Mouse (Mus musculus): ENCODE data around the gene Phip. TPM values are rescaled to one million over a fixed set of nuclear protein-coding genes. Genes with fewer than 3 reads are reported as not detected.

The Phip gene
- total RNA-seq, 1 experiment from 2014 or later, result 368 TPM

DNA sequence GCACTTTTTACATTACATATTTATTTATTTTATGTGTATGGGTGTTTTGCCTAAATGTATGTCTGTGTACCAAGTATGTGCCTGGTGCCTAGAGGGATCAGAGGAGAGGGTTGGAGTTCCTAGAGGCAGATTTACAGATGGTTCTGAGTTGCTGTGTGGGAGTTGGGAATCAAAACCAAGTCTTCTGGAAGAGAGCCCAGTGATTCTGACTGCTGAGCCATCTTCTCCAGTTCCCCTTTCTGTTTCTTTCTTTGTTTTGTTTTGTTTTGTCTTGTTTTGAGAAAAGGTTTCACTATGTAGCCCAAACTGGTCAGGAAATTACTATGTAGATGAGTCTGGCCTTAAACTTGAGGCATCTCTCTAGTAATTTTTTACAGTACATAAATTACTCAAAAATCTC, 86.7 kb downstream of the Phip start:
- ATAC-seq (ENCODE audit: extremely low read depth, insufficient number of reproducible peaks, low FRiP score, poor library complexity, severe bottlenecking), result no peak

DNA sequence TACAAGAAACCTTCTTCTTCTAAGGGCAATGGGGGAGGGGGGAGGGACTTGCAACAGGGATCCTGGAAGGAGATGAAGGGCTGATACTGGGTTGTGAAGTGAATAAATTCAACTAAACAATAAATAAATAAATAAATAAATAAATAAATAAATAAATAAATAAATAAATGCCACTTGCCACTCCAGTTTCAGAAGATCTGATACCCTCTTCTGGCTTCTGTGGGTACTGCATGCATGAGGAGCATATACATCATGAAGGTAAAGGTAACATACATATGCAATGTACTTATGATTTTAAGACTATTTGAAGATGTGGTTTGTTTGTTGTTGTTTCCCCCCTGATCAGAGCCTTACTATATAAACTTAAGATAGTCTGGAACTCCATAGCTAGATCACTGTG, 91.1 kb downstream of the Phip start:
- ATAC-seq (ENCODE audit: extremely low read depth, insufficient number of reproducible peaks, low FRiP score, poor library complexity, severe bottlenecking), result no peak

DNA sequence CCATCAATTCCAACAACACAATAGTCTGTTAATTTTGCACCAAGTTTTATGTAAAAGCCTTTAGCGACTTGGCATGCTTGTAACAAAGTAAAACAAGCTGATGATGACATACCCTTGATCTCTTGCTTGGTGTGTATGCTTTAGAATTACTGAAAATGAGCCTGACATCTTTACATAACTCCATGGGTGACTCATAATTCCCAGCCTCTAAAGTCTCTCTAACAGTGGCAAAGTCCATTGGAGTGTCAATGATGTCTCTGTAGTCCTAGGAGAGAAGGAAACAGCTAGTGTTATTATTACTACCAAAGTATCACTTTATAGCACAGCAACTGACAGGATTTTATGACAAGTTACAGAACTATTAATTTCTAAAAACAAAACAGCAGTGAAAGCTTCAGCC, 98.2 kb downstream of the Phip start:
- no peak for ATAC-seq (ENCODE audit: extremely low read depth, insufficient number of reproducible peaks, low FRiP score, poor library complexity, severe bottlenecking)

DNA sequence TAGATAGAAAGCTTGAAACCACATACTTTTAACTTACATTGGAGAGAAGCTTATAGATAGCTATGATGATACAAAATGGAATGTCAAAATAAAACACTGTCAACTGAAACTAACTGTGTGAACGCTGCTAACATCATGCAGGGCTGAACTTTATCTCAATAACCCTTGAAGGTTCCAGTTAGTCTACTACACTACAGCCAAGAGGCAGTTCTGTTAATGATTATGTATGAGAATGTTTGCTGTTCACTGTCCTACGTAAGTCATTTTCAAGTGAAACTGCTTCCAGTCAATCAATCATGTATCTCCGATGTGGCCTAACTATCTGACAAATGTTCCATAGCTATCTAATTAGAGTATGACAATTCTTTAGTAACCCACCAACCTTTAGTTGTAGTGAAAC, 107.6 kb downstream of the Phip start:
- no peak for ATAC-seq (ENCODE audit: extremely low read depth, insufficient number of reproducible peaks, low FRiP score, poor library complexity, severe bottlenecking)

DNA sequence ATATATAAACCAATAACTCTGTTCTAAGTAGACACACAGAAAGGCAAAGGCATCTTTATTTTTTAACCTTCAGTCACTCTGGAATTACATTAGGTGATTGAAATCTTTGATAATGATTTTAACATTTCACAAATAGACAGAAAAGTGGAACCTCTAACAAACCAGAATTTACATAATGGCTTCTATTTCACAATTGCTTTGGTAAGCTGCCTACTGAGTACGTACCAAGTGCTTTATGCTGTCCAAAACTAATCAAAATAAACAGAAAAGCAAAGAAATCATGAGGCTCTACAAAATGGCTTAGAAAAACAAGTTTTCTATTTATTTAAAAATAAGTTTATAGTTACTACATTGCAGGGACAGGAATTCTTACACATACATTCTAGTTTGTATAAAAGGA, 109.2 kb downstream of the Phip start:
- ATAC-seq (ENCODE audit: extremely low read depth, insufficient number of reproducible peaks, low FRiP score, poor library complexity, severe bottlenecking), result no peak

DNA sequence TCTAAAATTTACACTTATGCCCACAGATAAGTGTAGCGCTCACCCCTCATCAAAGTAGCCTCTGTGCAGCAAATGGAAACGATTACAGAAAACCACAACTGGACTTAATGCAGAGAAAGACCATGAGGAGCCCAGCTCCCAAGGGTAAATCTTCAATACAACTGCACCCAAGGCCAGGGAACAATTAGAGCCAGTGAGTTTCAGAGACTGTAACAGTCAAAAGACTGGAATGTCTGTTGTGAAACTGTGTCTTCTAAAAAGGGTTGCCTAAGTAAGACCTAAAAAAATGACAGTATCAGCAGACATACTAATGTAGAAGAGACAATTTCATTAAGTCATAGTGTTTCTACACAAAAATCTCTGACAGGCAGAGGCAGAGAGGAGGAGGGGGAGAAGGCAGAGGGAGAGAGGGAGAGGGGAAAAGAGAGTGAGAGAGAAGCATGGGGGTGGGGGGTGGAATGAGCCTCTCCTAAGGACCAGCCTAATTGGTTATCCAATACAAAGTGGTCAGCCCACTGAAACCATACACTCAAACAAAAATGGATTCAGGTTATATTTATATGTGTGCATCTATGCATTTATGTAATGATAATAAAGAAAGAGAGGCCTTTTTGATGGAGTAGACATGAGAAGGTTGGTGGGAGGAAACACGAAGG, 113.4 kb downstream of the Phip start:
- no peak for ATAC-seq (ENCODE audit: extremely low read depth, insufficient number of reproducible peaks, low FRiP score, poor library complexity, severe bottlenecking)

GRCm38 (mm10) chr9:82861316-82861715, 114.0 kb downstream of the Phip start:
- no peak for ATAC-seq (ENCODE audit: extremely low read depth, insufficient number of reproducible peaks, low FRiP score, poor library complexity, severe bottlenecking)

GRCm38 (mm10) chr9:82860805-82861204, 114.5 kb downstream of the Phip start:
- ATAC-seq (ENCODE audit: extremely low read depth, insufficient number of reproducible peaks, low FRiP score, poor library complexity, severe bottlenecking), result no peak

GRCm38 (mm10) chr9:82856241-82856640, 119.1 kb downstream of the Phip start:
- no peak for ATAC-seq (ENCODE audit: extremely low read depth, insufficient number of reproducible peaks, low FRiP score, poor library complexity, severe bottlenecking)

- ATAC-seq (ENCODE audit: extremely low read depth, insufficient number of reproducible peaks, low FRiP score, poor library complexity, severe bottlenecking), result no peak
These were observed 120.2 kb downstream of the Phip start for GRCm38 (mm10) chr9:82854973-82855614.

DNA sequence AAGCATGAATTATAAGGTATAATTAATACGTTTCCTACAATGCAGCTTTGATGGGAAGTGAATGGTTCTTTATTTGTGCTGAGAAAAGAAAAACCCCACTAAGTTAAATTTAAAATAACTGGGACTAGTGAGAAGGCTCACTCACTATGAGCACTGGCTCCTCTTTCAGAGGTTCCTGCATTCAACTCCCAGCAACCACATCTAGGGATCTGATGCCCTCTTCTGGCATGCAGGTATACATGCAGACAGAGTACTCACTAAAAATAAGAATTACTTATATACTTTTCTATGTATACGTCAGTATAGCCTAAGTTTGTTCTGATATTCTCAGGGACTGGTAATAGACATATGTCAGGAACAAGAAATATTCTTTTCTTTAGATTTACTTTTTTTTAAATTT, 121.3 kb downstream of the Phip start:
- ATAC-seq (ENCODE audit: extremely low read depth, insufficient number of reproducible peaks, low FRiP score, poor library complexity, severe bottlenecking), result no peak

DNA sequence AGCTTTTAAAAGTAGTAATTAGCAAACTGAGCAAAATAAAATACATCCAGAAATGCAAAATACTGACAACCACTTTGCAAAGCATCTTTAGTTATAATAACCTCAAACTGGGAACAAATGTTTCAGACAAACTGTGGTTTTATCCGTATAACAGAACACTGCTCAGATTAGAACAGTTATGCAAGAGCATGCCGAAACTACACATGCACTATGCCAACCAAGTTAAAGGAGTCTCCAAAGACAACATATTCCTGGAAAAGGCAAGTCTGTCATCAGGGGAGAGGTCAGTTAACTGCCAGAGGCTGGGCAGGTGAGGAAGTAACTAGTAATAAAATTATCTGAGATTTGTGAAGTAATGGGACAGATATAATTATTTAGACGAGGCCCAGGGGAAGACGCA, 132.6 kb downstream of the Phip start:
- ATAC-seq (ENCODE audit: extremely low read depth, insufficient number of reproducible peaks, low FRiP score, poor library complexity, severe bottlenecking), result no peak

DNA sequence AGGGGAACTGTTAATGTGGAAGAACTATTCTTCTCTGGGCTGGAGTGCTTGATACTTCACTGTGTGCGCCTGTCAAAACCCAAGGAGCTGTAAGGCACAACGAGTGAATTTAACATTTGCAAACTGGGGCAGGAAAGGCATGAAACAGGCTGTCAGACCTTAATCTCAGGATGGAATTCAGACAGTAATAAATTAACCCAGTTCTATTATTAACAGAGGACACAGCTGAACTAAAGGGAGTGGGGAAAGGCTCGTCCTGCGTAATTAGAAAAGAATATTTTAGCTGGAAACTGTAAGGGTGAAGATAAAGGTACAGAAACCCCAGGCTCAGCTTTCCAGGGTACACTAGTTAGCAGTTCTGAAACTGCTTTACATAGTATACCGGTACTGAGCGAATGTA, 139.4 kb downstream of the Phip start:
- ATAC-seq (ENCODE audit: extremely low read depth, insufficient number of reproducible peaks, low FRiP score, poor library complexity, severe bottlenecking), result no peak

- ATAC-seq (ENCODE audit: extremely low read depth, insufficient number of reproducible peaks, low FRiP score, poor library complexity, severe bottlenecking), result no peak
These were observed 143.4 kb downstream of the Phip start for GRCm38 (mm10) chr9:82831891-82832290.

DNA sequence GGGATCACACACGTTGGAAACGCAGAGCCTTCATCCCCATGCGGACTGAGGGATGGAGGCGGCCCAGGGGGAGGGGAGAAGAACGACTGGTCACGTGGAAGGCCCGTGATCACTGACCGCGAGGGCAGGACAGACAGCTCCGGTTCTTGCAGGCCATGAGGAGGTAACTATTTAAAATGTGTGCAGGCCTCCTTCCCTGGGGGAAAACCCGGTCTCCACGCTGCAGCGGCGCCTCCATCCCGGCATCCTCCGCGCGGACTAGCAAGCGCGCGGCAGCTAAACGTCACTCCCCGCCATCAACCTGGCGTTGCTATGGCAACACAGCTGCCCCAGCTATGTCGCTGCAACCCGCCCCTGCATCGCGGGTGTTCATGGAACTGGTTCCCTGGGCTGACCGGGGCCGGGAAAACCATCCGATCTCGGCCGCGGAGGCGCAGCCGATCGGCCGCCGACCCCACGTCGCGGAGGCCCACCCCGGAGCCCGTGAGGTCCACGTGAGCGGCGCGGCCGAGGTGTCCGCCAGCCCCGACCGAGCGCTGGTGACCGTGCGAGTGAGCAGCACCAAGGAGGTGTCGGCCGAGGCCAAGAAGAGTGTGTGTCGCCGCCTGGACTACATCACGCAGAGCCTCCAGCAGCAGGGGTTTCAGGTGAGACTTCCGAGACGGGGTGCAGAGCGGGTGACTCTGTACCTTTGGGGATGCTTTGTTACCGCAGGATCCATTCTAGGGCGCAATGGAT, 145.5 kb downstream of the Phip start:
- peak; percentile 94 for ATAC-seq (ENCODE audit: extremely low read depth, insufficient number of reproducible peaks, low FRiP score, poor library complexity, severe bottlenecking)

DNA sequence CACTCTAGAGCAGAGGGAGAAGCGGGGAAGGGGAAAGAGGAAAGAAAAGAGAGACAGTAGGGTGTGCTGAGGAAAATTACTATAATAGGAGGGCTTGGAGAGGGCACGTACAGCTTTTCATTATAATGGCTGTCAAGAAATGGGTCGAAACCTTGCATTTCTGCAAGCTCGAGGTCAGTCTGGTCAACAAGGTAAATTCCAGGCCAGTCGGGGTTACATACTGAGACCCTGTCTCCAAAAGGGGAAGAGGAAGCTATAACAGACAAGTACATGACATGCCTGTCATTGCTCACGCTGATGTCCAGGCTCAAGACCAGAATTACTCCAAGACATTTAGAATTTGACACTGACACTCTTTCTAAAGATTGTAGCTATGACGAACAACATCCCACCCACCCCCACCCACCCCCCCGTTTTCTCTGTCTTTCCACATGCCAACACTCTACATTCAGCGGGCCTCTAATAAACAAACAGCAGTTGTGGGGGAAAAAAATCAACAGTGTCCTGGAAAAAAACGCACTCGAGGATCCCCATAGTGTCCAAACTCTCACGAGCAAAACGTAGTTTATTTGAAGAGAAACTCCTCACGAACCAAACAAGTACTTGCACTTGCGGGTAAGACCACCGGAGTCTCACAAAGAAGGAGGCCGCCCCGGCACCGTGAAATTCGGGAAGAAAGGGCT, 146.2 kb downstream of the Phip start, which contains the start of gene Irak1bp1:
Irak1bp1 (plus strand) TSS at position 534 of the 683 bp plus-strand sequence.
- ATAC-seq (ENCODE audit: extremely low read depth, insufficient number of reproducible peaks, low FRiP score, poor library complexity, severe bottlenecking), result no peak

DNA sequence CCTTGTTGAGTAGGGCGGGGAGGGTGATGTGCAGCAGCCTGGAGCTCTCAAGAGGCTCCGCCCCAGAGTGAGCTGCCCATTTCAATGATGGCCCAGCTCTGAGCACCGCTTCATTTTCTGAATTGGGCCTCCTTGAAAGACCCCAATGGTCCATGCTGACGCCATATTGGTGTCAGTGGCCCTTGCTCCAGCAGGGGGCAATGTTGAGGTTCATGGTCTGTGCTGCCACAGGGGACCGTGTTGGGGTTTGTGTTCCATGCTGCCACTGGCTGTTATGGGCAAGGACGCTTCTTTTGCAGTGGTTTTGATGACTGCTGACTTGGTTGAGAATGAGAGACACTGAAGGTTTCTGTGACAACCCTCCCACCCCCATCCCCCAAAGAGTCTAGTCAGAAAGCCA, 148.9 kb downstream of the Phip start:
- no peak for ATAC-seq (ENCODE audit: extremely low read depth, insufficient number of reproducible peaks, low FRiP score, poor library complexity, severe bottlenecking)
